Mouse (Mus musculus) midbrain, embryonic 12.5 days (tissue): ENCODE data around the gene Rpn2. TPM values are rescaled to one million over a fixed set of nuclear protein-coding genes. Genes with fewer than 3 reads are reported as not detected.
A peak's percentile ranks its signal among the peaks of the same experiment; 100 is the strongest.

ENCODE experiments used
- ATAC-seq: fragments of 200-750 bp; cut with Nextera tagmentation; 2 replicates; pipeline ENCODE4 v1.8.0; 2017; ENCODE audit warnings: low read depth, moderate TSS enrichment, moderate library complexity; ENCODE audit not compliant: low FRiP score
- H3K27ac ChIP-seq: fragments of 300-500 bp; sonication (generic); replicated peaks from 2 replicates; pipeline ENCODE4 v1.5.1; 2016; ENCODE audit warnings: mild to moderate bottlenecking
- H3K27me3 ChIP-seq: fragments of 300-500 bp; sonication (generic); 2 replicates; pipeline ENCODE4 v1.6.1; 2016; ENCODE audit warnings: mild to moderate bottlenecking
- H3K36me3 ChIP-seq: fragments of 300-500 bp; sonication (generic); 2 replicates; pipeline ENCODE4 v1.6.1; 2016
- H3K4me1 ChIP-seq: fragments of 300-500 bp; sonication (generic); 2 replicates; pipeline ENCODE4 v1.6.1; 2016
- H3K4me2 ChIP-seq: fragments of 300-500 bp; sonication (generic); replicated peaks from 2 replicates; pipeline ENCODE4 v1.6.1; 2016; ENCODE audit warnings: mild to moderate bottlenecking, moderate library complexity
- H3K4me3 ChIP-seq: fragments of 300-500 bp; sonication (generic); 2 replicates; pipeline ENCODE4 v1.5.1; 2016; ENCODE audit warnings: mild to moderate bottlenecking
- H3K9ac ChIP-seq: fragments of 300-500 bp; sonication (generic); replicated peaks from 2 replicates; pipeline ENCODE4 v1.6.1; 2016; ENCODE audit warnings: mild to moderate bottlenecking, moderate library complexity
- H3K9me3 ChIP-seq: fragments of 300-500 bp; sonication (generic); 2 replicates; pipeline ENCODE4 v1.6.1; 2016; ENCODE audit warnings: mild to moderate bottlenecking
- WGBS: fragments of 180-500 bp; shearing (Covaris S2); methylation state at CpG from one replicate; pipeline ENCODE4 v1.1.7; 2016; 5-methylcytosine and 5-hydroxymethylcytosine counted together
- polyA plus RNA-seq: library from polyadenylated mRNA; unstranded; fragments of >200 nt; fragmentation: Nextera tagmentation; extraction: Ambion mirVana; gene quantifications from 2 replicates; pipeline ENCODE4 v1.2.1, GENCODE M21; 2016

Gene Rpn2
- polyA plus RNA-seq, 1 experiment from 2014 or later: 226 TPM

- no peaks in the 10 kb centered on the region for H3K27me3 ChIP-seq
- no peaks in the 10 kb centered on the region for H3K4me1 ChIP-seq
- H3K9me3 ChIP-seq: no peaks in the 10 kb centered on the region
- no peak overlapping the region for H3K27ac ChIP-seq
- 93% methylated on average over 5 of the region's 5 CpGs for WGBS
- no peak overlapping the region for H3K4me3 ChIP-seq
- no peak overlapping the region for H3K4me2 ChIP-seq
- ATAC-seq: no peak
- H3K9ac ChIP-seq: no peak overlapping the region
- peaks cover 83% of the 10 kb centered on the region for H3K36me3 ChIP-seq
Measured at GRCm38 (mm10) chr2:157288996-157289395, 10.2 kb downstream of the Rpn2 start.

DNA sequence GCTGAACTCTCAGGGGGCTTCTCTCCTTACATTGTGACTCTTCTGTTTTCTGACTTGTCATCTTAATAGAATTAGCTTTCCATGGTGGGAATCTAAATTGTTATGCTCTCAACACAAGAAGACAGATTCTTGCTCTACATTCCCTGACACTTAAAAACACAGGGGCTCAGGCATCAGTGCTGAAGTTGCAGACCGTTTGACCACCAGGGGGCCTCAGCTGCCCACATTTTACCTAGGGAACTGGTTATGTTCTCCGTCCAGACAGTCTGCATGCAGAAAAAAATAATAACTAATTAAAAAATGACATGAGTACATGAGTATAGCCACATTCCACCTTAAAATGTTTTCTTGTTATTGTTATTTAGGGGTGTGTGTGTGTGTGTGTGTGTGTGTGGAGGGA lies 13.3 kb downstream of the Rpn2 start:
- H3K4me1 ChIP-seq: no peaks in the 10 kb centered on the region
- WGBS: 14% methylated on average over 2 of the region's 2 CpGs
- H3K9me3 ChIP-seq: no peaks in the 10 kb centered on the region
- no peak overlapping the region for H3K4me3 ChIP-seq
- no peak for ATAC-seq
- no peak overlapping the region for H3K9ac ChIP-seq
- H3K4me2 ChIP-seq: no peak overlapping the region
- H3K27me3 ChIP-seq: no peaks in the 10 kb centered on the region
- H3K27ac ChIP-seq: no peak overlapping the region
- H3K36me3 ChIP-seq: peaks cover 89% of the 10 kb centered on the region

GRCm38 (mm10) chr2:157296105-157296689 lies 17.4 kb downstream of the Rpn2 start:
- no peak overlapping the region for H3K9ac ChIP-seq
- no peak overlapping the region for H3K4me3 ChIP-seq
- no peak for ATAC-seq
- peaks cover 96% of the 10 kb centered on the region for H3K36me3 ChIP-seq
- 82% methylated on average over 7 of the region's 7 CpGs for WGBS
- H3K4me1 ChIP-seq: no peaks in the 10 kb centered on the region
- H3K27ac ChIP-seq: no peak overlapping the region
- no peaks in the 10 kb centered on the region for H3K9me3 ChIP-seq
- H3K4me2 ChIP-seq: no peak overlapping the region
- H3K27me3 ChIP-seq: no peaks in the 10 kb centered on the region

GRCm38 (mm10) chr2:157300051-157300450 lies 21.2 kb downstream of the Rpn2 start:
- Histone ChIP-seq H3K9ac (no peak overlapping the region), H3K4me3 (no peak overlapping the region), H3K36me3 (peaks cover 93% of the 10 kb centered on the region), H3K4me1 (no peaks in the 10 kb centered on the region), H3K4me2 (no peak overlapping the region), H3K27me3 (no peaks in the 10 kb centered on the region), H3K9me3 (no peaks in the 10 kb centered on the region), H3K27ac (no peak overlapping the region)
- WGBS: 93% methylated on average over 6 of the region's 6 CpGs
- no peak for ATAC-seq

DNA sequence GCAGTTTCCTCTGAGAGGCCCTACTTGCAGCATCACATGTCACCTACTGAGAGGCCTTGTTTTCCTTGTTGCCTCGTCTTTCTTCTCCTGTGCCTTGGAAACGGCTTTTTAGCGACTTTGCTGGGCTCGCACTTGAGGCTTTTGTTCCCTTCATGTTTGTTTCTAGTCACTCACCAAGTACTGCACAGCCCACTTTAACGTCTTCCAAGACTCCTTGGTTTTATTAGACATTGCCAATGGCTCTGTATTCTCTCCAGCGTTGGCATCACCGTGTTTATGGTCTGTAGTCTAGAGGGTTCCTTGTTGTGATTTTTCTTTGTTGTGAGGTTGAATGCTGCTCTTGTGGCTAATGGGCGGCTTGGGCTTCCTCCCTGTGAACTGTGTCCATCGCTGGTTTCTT lies 24.3 kb downstream of the Rpn2 start:
- Histone ChIP-seq H3K9me3 (no peaks in the 10 kb centered on the region), H3K27ac (no peak overlapping the region), H3K4me2 (no peak overlapping the region), H3K27me3 (no peaks in the 10 kb centered on the region), H3K4me3 (no peak overlapping the region), H3K36me3 (peaks cover 88% of the 10 kb centered on the region), H3K4me1 (no peaks in the 10 kb centered on the region), H3K9ac (no peak overlapping the region)
- 62% methylated on average over 9 of the region's 9 CpGs for WGBS
- ATAC-seq: no peak

- Histone ChIP-seq H3K27ac (no peak overlapping the region), H3K4me1 (no peaks in the 10 kb centered on the region), H3K36me3 (peaks cover 87% of the 10 kb centered on the region), H3K4me2 (no peak overlapping the region), H3K9ac (no peak overlapping the region), H3K9me3 (no peaks in the 10 kb centered on the region), H3K27me3 (no peaks in the 10 kb centered on the region), H3K4me3 (no peak overlapping the region)
- WGBS: 86% methylated on average over 7 of the region's 7 CpGs
- ATAC-seq: no peak
Measured at GRCm38 (mm10) chr2:157306091-157307032, 27.5 kb downstream of the Rpn2 start.

DNA sequence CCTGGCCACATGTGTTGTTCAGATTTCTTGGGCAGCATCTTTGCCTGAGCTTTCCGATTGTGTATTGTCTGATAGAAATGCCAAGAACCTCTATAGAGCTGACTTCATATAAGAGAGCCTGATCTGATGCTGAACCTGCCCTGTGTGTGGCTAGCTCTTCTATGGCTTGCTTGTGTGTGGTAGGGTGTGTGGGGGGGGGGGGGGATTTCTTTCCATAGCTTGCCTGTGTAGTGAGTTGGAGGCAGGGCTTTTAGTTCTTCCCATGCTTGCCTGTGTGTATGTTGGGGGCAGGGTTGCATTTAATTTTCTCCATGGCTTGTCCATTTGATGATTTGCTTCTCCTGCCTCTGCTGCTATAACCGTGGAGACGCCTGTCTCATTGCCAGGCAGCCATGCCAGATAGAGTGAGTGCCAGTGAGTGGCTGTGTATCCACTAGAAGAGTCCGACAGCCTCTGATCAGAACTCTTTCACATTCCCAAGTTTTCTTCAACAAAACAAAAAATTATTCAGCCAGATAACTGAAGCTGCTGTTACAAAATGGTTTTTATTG lies 29.0 kb downstream of the Rpn2 start:
- Histone ChIP-seq H3K4me2 (no peak overlapping the region), H3K27ac (no peak overlapping the region), H3K4me1 (no peaks in the 10 kb centered on the region), H3K9me3 (no peaks in the 10 kb centered on the region), H3K9ac (no peak overlapping the region), H3K4me3 (no peak overlapping the region), H3K27me3 (no peaks in the 10 kb centered on the region), H3K36me3 (peaks cover 90% of the 10 kb centered on the region)
- WGBS: 88% methylated on average over 4 of the region's 4 CpGs
- ATAC-seq: no peak

GRCm38 (mm10) chr2:157308273-157308917 lies 29.6 kb downstream of the Rpn2 start:
- H3K27me3 ChIP-seq: no peaks in the 10 kb centered on the region
- no peak overlapping the region for H3K4me3 ChIP-seq
- no peak for ATAC-seq
- H3K4me2 ChIP-seq: no peak overlapping the region
- H3K27ac ChIP-seq: no peak overlapping the region
- 97% methylated on average over 2 of the region's 2 CpGs for WGBS
- peaks cover 90% of the 10 kb centered on the region for H3K36me3 ChIP-seq
- no peak overlapping the region for H3K9ac ChIP-seq
- no peaks in the 10 kb centered on the region for H3K9me3 ChIP-seq
- H3K4me1 ChIP-seq: peaks cover 5% of the 10 kb centered on the region

- Histone ChIP-seq H3K4me2 (no peak overlapping the region), H3K27ac (no peak overlapping the region), H3K27me3 (no peaks in the 10 kb centered on the region), H3K9me3 (no peaks in the 10 kb centered on the region), H3K36me3 (peaks cover 90% of the 10 kb centered on the region), H3K4me1 (peaks cover 17% of the 10 kb centered on the region), H3K4me3 (no peak overlapping the region), H3K9ac (no peak overlapping the region)
- 93% methylated on average over 8 of the region's 8 CpGs for WGBS
- no peak for ATAC-seq
Measured at GRCm38 (mm10) chr2:157309611-157310010, 30.8 kb downstream of the Rpn2 start.

DNA sequence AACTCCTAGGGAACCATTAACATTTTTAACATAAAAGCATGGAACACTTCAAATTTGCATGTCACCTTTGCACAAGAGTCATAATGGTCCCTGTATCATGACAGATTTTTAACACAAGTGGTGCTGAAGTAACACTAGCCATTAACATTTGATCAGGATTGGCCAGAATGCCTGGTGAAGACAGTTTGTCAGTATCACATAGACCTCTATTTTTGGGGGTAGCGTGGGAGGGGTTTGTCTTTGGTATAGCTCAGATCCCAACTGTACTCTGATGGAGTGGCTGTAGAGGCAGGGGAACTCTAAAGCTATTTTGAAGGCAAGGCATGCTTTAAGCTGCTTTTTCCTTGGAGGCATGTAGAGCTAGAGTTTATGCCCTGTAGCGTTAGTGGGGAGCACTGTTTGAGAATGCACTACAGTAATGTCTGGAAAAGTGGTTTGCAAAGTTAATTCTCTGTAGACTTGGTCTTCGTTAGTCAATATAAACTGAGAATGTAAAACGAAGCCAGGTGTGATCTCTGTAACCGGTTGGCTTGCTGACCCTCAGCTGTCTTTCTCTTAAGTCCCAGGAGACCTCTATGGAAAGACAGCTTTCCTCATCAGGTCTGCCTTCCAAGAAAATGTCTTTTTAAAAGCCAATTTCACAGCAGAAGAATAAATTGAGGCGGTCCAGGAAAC lies 32.3 kb downstream of the Rpn2 start:
- WGBS: 93% methylated on average over 6 of the region's 6 CpGs
- ATAC-seq: no peak
- H3K27me3 ChIP-seq: no peaks in the 10 kb centered on the region

DNA sequence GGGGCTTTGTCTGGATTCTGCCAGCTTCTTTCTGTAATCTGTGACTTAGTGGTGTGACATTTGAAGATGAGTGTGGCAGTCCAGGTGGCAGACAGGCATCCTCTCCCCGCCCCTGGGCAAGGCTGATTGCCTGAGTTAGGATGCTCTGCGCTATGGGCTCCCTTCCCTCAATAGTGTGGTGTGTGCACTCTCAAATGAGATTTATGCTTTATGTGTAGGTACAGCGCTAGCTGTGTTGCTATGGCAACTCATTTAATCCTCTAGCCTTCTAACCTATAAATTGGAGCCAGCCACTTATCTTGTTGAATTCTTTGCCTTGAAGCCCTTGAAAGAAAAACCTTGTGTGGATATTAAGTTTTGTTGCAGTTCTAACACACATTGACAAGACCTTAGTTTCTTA lies 34.9 kb downstream of the Rpn2 start:
- Histone ChIP-seq H3K4me1 (peaks cover 17% of the 10 kb centered on the region), H3K4me3 (no peak overlapping the region), H3K27me3 (no peaks in the 10 kb centered on the region), H3K27ac (peak overlapping the region; percentile 56), H3K4me2 (no peak overlapping the region), H3K9me3 (no peaks in the 10 kb centered on the region), H3K36me3 (peaks cover 96% of the 10 kb centered on the region), H3K9ac (no peak overlapping the region)
- ATAC-seq: no peak
- WGBS: 72% methylated on average over 3 of the region's 3 CpGs

More for the DNA sequence above, 32.3 kb downstream of the Rpn2 start:
- Histone ChIP-seq H3K9ac (no peak overlapping the region), H3K4me1 (peaks cover 17% of the 10 kb centered on the region), H3K9me3 (no peaks in the 10 kb centered on the region), H3K36me3 (peaks cover 93% of the 10 kb centered on the region), H3K27ac (0 out of 2 replicates have a peak overlapping the region, but pooled peaks have one; percentile 35), H3K4me3 (no peak overlapping the region), H3K4me2 (no peak overlapping the region)
